Mouse (Mus musculus) adrenal gland, postnatal 36 days (tissue): ENCODE results near the gene Bmpr1b. TPM values are rescaled to one million over a fixed set of nuclear protein-coding genes. Genes with fewer than 3 reads are reported as not detected.
"Not testable (repeated sequence)": the region's sequence is repeated elsewhere in the genome, so short reads cannot be mapped to it uniquely, and the experiment has no call there.

Source experiments
- DNase-seq, 2 experiments: peaks; one replicate each; pipeline ENCODE4 v3.0.0; 2021; ENCODE audit warnings: mixed read lengths in 1 of 2
- long read RNA-seq, 2 experiments: library from polyadenylated mRNA; stranded (forward); transcript quantifications; one replicate each; pipeline ENCODE4 v2.0.0; 2021; ENCODE audit warnings: borderline sequencing depth in 2 of 2
- total RNA-seq, 2 experiments: library from RNA; stranded (reverse); gene quantifications; 2 replicates each; pipeline ENCODE4 v1.2.3; 2021

Bmpr1b gene
- under 1 TPM; 0.40 to 0.79 TPM for total RNA-seq
- long read RNA-seq, experiment 1, partial matches to known transcripts = 0 of 1 reads
- long read RNA-seq, experiment 1, other reads (novel, unspliced or antisense) = 1 of 1 reads
- long read RNA-seq, experiment 2 = 0 reads

DNA sequence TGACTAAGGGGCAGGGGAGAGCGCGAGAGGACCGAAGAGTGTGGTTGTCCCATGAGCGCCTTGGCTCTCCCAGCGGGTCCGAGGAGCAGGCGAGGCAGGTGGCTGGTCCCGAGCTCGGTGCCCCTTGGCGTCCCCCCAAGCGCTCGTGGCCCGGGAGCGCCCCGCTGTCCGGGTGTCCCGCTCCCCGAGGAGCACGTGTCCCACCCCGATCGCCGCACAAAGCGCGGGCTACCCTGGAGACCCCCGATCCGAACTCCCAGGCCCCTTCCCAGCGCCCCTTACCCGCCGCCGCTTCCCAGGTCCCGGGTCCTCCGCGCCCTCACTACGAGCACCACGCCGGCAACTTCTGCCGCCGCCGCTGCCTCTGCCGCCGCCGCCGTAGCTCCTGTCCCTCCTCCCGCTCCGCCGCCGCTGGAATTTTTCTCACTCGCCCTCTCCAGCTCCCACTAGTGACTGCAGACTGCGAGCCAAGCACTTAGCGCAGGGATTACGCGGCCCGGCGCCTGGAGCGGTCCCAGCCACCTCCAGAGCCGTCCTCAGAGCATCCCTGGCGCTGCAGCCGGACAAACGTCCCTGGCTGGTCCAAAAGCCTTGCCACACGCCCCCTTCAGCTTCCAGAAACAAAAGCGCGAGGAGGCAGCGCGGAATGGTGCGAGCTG lies at the start of gene Bmpr1b:
Gene Bmpr1b (minus strand): TSS at position 563 of the 659 bp plus-strand sequence.
- DNase-seq = peak; percentile 65 to 72

DNA sequence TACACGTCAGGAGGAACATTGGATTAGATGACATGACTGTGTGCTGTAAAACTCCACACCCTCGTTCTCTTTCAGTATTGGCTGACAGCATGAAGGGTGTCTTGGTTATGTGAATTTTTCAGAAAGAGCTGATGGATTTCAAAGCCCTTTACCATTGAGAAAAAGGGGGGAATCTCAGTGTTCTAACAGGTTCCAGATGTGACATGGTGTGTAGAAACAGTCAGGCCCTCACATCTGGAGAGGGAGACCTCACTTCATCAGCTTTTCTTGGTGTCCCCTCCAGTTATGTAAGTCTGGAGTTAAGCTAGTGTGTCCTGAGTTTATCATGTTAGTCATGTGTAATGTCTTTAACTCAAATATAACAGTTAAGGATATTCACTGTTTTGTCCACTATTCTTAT lies 43.6 kb upstream of the Bmpr1b start:
- no peak for DNase-seq

DNA sequence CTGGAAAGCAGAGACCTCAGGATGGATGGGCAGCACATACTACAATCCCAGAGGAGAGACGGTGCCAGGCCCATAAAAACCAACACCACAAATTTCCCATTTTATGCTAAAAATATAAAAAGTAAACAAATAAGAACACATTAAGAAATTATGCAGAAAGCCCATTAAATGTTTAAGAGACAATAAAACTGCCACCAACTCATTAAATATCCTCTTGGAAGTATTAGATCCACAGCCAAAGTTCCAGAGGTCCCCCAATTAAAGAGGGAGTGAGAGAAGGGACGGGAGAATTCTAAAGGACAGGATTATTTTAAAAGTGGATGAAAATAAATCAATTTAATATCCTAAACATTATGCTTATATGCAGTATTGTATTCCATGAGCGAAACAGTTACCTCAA lies 43.0 kb upstream of the Bmpr1b start:
- no peak for DNase-seq

- DNase-seq = no peak
Observed at GRCm38 (mm10) chr3:142209981-142210380, 40.8 kb upstream of the Bmpr1b start.

GRCm38 (mm10) chr3:142209057-142209456 lies 39.8 kb upstream of the Bmpr1b start:
- DNase-seq = no peak

DNA sequence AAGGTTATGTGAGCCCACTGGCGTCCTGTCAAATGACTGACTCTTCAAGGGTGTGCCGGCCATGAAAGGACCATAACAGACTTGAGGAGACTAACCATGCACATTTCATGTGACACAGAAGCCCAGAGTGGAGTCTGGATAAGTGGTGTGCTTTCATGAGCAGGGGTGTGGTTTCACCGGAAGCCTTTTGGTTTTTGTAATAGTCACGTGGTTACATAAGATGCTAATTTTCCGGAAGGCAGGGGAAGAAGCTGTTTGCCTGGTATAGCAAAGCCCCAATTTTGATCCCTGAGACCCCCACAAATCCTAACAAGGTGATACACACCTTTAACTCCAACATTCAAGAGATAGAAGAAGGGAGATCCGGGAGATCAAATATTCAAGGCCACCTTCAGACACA lies 38.3 kb upstream of the Bmpr1b start:
- DNase-seq = no peak

DNA sequence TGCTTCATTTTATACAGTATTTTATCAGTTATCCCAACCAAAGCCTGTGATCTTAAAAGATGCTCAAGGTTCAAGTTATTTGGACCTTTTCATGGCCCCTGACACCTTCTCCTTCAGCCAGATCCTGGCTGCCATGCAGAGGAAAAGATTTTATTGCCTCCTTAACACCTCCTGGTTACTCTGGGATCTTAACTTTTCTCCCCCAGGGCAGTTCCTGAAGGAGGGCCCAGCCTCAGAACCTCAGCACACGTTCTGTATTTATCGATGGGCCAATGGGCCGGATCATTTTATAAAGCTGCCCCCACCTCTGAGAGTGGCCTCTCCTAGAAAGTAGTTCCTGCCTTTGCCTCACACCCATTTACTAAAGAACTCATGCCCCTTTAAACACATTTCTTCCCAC lies 37.1 kb upstream of the Bmpr1b start:
- no peak for DNase-seq

- DNase-seq = no peak
Observed at GRCm38 (mm10) chr3:142196142-142196541, 26.9 kb upstream of the Bmpr1b start.

GRCm38 (mm10) chr3:142191627-142192026 lies 22.4 kb upstream of the Bmpr1b start:
- not testable (repeated sequence) for DNase-seq

- no peak for DNase-seq
Observed at GRCm38 (mm10) chr3:142186551-142186950, 17.3 kb upstream of the Bmpr1b start.

DNA sequence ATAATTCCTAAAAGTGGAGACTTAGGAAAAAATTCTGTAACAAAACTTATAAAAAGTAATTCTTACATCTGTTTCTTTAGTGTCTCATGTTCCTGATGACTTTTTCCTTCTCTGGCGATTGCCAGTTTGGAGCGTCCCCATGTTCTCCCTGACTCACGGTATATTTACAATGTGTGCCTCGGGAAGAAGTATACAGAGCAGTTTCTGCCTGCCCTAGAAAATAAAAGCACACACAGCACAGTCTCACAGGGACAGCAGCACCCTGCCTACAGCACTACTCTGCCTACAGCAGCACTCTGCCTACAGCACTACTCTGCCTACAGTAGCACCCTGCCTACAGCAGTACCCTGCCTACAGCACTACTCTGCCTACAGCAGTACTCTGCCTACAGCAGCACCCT lies 4.8 kb upstream of the Bmpr1b start:
- no peak for DNase-seq

- DNase-seq = no peak
Observed at GRCm38 (mm10) chr3:142168251-142168862, 868 bp downstream of the Bmpr1b start.

GRCm38 (mm10) chr3:142164981-142165380 lies 4.2 kb downstream of the Bmpr1b start:
- no peak for DNase-seq

GRCm38 (mm10) chr3:142163896-142164295 lies 5.3 kb downstream of the Bmpr1b start:
- no peak for DNase-seq

GRCm38 (mm10) chr3:142161405-142161804 lies 7.8 kb downstream of the Bmpr1b start:
- no peak for DNase-seq

GRCm38 (mm10) chr3:142151980-142152379 lies 17.2 kb downstream of the Bmpr1b start:
- no peak for DNase-seq

DNA sequence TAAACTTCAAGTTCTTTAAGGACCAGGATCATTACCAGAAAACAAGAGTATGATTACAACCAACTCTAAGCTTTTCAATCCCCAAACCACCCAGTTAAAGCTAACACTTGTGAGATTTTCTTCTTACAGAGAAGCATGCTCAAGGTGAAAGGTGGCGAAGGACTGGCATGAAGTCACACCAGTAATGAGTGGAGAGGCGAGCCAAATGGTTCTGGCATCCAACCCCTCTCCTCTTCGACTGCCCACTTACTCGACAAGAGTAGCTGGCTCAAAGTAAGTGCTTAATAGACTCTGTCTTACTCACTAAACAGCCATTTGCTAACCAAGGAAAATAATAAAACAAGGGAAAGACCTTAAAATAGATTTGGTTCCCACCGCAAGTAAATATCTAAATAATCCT lies 30.4 kb downstream of the Bmpr1b start:
- peak in 1 of 2 experiments; percentile 1 for DNase-seq

DNA sequence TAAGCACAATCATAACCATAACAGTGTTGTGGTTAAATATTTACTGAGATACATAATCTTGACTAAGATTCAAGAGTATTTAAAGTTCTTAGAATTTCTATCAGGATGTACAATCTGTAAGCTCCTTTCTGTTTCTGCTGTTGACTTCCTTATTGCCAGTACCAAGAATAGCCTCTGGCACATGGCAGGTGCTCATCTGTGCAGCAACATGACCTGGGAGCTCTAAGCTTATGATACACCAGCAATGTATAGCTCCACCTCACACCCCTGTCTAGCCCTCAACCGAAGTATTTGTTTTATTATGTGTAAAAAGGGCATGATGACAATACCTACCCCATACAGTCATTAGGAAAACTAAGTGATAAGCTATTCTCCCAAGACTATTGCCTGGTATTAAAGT lies 42.8 kb downstream of the Bmpr1b start:
- no peak for DNase-seq

DNA sequence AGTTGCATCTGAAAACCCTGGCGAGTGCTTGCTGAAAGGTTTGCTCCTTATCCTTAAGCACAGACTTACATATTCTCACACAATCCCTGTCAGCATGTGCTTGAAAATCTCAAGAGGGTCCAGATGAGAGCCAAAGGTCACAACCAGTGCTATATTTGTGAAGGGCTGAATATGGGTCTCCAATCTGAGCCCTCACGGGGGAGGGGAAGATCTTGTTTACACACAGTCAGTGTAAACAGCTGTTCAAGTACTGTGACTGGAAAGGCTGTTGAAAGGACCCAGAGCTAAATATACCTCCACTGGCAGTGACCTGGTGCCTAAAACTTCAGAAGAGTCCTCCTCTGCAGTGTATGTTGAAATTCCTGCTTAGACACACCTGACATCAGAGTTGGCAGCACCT lies 43.7 kb downstream of the Bmpr1b start:
- DNase-seq = no peak

DNA sequence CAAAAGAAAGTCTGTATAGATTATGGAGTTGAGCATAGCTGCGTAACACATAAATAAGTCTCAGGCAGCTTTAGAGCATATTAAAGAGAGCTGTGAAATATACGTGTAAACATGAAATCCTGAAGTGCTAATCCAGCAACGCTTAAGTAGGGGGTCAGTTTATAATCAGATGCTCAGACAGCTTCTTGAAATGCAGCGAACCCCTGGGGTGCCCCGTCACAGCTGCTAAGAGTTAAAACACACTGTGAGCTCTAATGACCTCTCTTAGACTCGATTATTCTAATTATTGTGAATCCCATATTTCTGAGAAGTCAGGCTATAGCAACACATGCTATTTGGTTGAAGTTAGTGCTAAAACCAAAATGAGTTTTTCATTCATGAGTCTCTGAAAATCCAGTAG lies 45.0 kb downstream of the Bmpr1b start:
- DNase-seq = no peak

- DNase-seq = no peak
Observed at GRCm38 (mm10) chr3:142122376-142122775, 46.8 kb downstream of the Bmpr1b start.

DNA sequence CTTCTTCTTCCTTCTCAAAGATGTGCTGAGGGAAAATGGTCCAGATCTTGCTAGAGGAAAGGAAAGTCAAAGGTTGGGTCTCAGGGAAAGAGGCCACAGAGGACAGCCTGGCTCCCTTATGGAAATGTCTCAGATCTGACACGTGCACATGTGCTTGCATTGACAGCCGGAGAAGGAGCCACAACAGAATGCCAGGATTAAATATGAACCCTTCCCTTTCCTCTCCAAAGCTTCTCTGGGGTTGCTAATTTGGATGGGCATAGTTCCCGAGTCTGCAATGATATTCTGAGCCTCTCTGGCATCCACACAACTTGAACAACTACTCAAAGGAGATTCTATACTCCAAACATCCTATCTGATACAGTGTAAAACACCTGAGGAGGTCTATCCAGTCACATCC lies 48.4 kb downstream of the Bmpr1b start:
- DNase-seq = no peak

DNA sequence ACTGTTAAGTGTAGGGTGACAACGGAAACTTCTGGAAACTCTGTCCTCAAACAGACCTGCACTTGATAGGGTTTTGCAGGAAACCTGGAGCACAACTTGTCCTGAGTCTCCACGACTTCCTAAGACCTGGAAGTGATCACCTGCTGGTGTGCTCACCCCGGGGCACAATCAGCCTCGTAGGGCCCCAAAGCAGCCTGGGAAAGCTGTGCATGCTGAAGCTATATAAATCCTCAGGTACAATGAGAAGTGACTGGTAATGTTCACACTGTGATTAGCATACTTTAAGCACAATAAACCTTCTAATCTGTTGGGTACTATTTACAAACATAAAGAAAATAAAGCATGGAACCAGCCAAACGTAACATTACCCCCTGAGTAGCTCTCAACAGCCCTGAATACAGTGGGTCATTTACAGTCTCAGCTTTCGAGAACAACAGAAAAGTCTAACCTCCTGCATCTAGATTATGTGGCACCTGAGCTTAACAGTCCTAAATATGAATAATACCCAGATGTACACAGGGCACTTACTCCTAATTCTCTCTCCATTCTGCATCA lies 54.4 kb downstream of the Bmpr1b start:
- no peak for DNase-seq

GRCm38 (mm10) chr3:142114190-142114589 lies 55.0 kb downstream of the Bmpr1b start:
- no peak for DNase-seq
